Mouse (Mus musculus): ENCODE data around the gene Nhlh2. TPM values are rescaled to one million over a fixed set of nuclear protein-coding genes. Genes with fewer than 3 reads are reported as not detected.

Nhlh2 gene
- total RNA-seq, 2 experiments from 2014 or later = not detected

Other genes starting within 250 kb of the Nhlh2 start
- under 1 TPM; 0.13 to 0.22 TPM for gene Mab21l3, start 161.1 kb upstream of the Nhlh2 start, total RNA-seq (2021)
- gene Slc22a15, start 85.6 kb upstream of the Nhlh2 start, total RNA-seq (2021) = 1 to 10 TPM; 8.5 to 9.6 TPM
- gene Casq2, start 76.3 kb downstream of the Nhlh2 start, total RNA-seq (2021) = 1 to 10 TPM in 1 of 2 experiments, under 1 TPM in 1; 0.96 to 1.9 TPM
- 10 to 100 TPM; 20.7 to 28.0 TPM for gene Vangl1, start 194.6 kb downstream of the Nhlh2 start, total RNA-seq (2021)

All from adrenal gland, adult 18-20 months (tissue).